Mouse (Mus musculus): ENCODE measurements around the gene Il16. TPM values are rescaled to one million over a fixed set of nuclear protein-coding genes. Genes with fewer than 3 reads are reported as not detected.
A peak's percentile ranks its signal among the peaks of the same experiment; 100 is the strongest.

Gene Il16
- total RNA-seq (2021) = 1 to 10 TPM; 2.3 to 2.5 TPM
- long read RNA-seq, experiment 1, partial matches to known transcripts = 1 of 3 reads
- long read RNA-seq, experiment 1, other reads (novel, unspliced or antisense) = 1 of 3 reads
- long read RNA-seq, experiment 2 = 0 reads

- DNase-seq (ENCODE audit: low spot score in 2 of 2) = no peak
Observed at GRCm38 (mm10) chr7:83745413-83746106, at the start of gene Il16. TSS of gene Il16 (minus strand) at chr7:83745726.

- DNase-seq (ENCODE audit: low spot score in 2 of 2) = no peak
Observed at GRCm38 (mm10) chr7:83794705-83795104, 49.2 kb upstream of the Il16 start, which contains the start of gene Cfap161. TSS of gene Cfap161 (minus strand) at chr7:83794880.

DNA sequence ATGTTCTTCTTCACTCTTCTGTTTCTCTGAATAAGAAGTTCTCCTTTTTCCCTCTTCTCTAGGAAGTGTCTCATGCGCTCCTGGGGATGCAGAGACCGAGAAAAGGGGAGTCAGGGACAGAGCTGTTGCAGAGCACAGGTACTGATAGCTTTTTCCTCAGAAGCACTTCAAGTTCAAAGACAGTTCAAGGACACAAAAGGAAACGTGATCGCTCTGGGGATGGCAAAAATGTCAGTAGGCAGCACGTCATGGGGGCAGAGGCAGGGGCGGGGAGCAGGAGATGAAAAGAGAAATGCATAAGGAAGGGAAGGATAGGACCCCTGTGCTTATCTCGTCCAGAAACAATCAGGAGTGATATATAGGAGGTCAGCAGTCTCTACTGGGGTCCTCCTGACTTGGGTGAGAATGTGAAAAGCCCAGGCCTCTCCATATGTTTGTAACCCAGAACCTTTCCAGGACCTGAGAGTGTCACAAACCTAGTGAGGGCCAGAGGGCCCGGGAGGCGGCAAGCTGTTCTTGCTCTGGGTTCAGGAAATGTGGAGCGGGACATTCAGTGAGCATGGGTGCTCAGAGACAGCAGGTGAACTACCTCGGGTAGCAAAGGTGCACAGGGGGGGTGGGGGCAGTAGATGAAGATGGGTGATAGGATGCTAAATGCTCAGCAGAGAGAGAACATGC is 48.6 kb upstream of the Il16 start:
- DNase-seq (ENCODE audit: low spot score in 2 of 2) = no peak

DNA sequence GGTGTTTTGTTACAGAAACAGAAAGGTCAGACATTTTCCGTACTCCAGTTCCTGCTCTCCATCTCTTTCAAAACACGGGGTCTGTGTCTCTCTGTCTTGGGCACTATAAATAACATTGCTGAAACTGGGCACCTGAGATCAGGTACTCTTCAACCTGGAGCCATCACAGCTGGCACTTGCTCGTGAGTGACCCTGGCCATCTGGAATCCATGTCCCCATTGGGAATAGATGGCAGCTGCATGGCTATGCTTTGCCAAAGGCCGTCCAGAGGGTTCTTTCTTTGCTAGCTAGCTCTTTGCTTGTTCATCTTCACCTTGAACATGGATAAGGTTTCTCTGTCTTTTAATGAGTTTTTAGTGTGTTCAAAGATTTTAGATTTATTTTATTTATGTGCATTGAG is 35.4 kb upstream of the Il16 start:
- DNase-seq (ENCODE audit: low spot score in 2 of 2) = no peak

DNA sequence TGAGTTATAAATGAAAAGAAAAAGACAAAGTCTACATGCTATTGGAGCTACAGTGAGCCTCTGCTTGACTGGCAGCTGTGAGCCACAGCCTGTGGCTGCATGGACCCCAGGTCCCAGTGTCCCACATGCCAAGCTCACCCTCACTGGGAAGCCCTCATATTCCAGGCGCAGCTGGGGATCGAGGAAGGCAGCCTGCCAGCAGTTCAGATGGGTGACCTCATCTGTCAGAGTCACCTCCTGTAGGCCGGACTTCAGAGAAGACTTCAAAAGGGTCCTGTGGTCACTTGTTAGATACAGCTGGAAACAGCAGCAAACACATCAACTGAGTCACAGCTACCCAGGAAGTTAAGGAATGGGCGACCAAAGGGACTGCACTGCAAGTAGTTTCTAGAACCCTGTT is 34.5 kb upstream of the Il16 start:
- no peak for DNase-seq (ENCODE audit: low spot score in 2 of 2)

GRCm38 (mm10) chr7:83779028-83779427 is 33.5 kb upstream of the Il16 start:
- DNase-seq (ENCODE audit: low spot score in 2 of 2) = no peak

DNA sequence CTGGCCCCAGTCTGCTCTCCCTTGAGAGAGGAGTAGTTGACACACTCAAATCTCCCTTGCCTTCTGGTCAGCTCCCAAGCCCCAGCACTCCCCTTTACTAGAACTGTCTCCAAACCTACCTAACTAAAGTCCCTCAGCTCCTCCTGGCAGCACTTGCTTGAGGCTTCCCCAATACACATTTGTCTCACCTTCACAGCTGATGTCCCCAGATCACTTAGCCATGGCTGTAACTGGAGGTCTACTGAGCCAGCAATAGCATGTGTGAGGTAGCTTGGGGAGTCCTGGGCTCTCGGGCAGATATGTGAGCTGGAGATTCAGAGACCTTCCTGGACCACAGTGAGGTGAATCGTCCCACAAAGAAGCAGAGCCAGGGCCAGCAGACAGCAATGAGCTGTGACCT is 33.0 kb upstream of the Il16 start:
- DNase-seq (ENCODE audit: low spot score in 2 of 2) = no peak

DNA sequence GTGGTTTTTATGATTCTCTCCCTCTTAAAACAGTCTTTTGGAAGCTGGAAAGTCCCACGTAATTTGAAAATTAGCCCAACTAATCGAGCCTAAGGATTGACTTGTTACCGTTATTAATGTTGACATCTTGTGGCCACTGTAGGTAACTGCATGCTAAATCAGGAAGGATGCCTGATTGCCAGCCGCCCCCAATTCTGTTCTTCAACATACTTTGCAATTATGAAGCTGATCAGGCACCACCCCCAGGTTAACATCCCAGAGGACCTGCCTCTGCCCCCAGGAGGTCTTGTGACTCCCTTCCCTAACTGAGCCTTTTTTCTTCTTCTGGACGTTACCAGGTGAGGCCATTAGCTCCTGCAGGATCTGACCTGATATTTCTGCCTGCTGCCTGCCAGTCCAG is 29.2 kb upstream of the Il16 start:
- DNase-seq (ENCODE audit: low spot score in 2 of 2) = peak; percentile 6

GRCm38 (mm10) chr7:83763674-83764073 is 18.1 kb upstream of the Il16 start:
- DNase-seq (ENCODE audit: low spot score in 2 of 2) = no peak

DNA sequence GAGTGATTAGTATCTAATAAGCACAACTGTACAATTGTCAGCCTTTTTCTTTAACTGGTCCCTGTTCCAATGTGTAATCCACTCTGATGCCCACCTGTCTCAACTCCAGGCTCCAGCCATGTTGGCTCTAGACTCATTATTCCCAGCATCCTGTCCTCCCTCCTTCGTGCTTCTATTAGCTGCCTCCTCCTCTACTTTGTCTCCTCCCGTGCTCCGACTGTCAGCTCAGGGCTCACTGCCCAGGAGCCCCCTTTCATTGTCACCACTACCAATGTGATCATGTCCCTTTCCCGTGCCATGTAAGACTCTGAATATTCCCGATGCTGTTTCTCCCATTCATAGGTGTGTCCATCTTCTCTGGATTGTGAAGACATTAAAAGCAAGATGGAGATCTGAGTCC is 16.8 kb upstream of the Il16 start:
- no peak for DNase-seq (ENCODE audit: low spot score in 2 of 2)

DNA sequence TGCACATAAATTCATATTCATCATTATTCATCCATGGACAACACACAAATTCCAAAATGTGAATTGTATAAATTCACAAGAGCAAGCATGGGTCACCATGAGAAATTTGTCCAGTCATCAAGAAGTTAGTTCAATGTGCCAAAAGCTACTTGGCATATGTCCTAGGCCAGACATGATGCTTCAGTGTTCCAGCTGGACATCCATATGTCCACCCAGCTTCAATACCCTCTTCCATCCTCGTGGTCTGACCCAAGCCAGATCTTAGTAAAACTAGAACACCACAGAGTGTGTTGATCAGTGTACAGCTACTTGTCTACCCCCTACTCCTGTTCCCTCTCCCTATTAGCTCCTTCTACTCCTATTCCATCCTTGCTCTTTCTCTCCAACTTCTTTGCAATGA is 5.5 kb upstream of the Il16 start:
- DNase-seq (ENCODE audit: low spot score in 2 of 2) = no peak

DNA sequence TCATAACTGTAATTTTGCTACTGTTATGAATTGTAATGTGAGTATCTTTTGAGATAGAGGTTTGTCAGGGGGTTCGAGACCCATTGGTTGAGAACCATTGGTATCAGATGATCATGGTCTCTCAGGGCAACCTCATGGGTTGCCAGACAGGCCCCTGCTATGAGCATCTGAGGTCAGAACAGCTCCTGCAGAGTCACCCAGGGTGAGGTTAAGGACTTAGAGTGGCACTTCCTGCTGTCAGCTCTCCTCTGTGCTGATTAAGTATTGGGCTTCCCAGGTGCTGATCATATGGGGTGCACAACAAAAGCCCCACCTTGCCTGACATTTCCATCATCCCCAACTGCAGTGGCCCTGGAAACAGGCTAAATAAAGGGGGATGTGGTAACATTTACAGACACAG is 2.9 kb upstream of the Il16 start:
- DNase-seq (ENCODE audit: low spot score in 2 of 2) = no peak

GRCm38 (mm10) chr7:83746107-83746687 is 671 bp upstream of the Il16 start:
- no peak for DNase-seq (ENCODE audit: low spot score in 2 of 2)

DNA sequence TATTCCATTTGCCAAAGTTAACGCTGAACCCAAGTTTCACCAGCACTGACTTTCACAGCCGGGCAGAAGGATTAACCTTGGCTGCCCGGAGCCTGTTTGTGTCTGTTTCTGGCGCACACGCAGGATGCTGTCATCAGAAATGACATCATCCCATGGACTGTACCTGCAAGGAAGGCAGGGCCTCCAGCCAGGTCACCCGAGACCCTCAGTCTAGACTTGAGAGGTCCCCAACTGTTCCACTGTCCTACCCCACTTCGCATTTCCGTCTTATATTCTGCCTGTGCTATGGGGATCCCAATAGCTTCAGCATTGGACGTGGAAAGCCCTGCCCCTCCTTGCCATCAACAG is 487 bp downstream of the Il16 start:
- no peak for DNase-seq (ENCODE audit: low spot score in 2 of 2)

GRCm38 (mm10) chr7:83744250-83744649 is 1.3 kb downstream of the Il16 start:
- no peak for DNase-seq (ENCODE audit: low spot score in 2 of 2)

DNA sequence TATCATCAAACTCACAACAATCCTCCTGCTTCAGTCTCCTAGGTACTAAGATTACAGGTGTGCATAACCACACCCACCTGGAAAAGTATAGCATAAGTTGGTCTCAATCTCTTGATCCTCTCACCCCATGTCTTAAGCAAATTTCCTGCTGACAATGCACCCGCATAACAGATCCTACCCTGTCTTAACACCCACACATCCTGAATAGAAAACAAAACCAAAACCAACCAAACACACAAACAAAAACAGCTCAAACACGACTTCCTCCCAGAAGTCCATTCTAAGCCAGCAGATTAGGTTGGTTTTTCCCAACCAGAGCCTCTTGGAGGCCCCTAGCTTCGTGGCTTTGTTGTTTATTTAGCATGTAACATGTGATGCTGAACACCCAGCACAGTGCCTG is 2.8 kb downstream of the Il16 start:
- no peak for DNase-seq (ENCODE audit: low spot score in 2 of 2)

DNA sequence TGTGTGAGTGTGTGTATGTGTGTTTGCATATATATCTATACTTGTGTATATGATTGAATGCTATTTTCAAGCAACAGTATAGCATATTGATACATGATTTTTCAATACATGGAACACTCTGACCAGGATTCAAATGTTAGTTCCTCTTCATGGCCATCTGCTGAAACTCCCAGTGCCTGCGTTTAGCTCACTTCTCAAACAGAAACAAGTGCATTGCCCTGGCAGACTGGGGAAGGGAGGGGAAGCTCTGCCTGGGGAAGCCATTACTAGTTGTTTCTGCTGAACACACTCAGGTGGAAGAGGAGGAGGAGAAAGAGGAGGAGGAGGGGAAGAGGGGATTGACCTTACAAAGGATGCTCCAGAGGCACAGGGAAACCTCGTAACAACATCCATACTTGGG is 3.5 kb downstream of the Il16 start:
- DNase-seq (ENCODE audit: low spot score in 2 of 2) = no peak

GRCm38 (mm10) chr7:83739680-83740310 is 5.7 kb downstream of the Il16 start:
- no peak for DNase-seq (ENCODE audit: low spot score in 2 of 2)

DNA sequence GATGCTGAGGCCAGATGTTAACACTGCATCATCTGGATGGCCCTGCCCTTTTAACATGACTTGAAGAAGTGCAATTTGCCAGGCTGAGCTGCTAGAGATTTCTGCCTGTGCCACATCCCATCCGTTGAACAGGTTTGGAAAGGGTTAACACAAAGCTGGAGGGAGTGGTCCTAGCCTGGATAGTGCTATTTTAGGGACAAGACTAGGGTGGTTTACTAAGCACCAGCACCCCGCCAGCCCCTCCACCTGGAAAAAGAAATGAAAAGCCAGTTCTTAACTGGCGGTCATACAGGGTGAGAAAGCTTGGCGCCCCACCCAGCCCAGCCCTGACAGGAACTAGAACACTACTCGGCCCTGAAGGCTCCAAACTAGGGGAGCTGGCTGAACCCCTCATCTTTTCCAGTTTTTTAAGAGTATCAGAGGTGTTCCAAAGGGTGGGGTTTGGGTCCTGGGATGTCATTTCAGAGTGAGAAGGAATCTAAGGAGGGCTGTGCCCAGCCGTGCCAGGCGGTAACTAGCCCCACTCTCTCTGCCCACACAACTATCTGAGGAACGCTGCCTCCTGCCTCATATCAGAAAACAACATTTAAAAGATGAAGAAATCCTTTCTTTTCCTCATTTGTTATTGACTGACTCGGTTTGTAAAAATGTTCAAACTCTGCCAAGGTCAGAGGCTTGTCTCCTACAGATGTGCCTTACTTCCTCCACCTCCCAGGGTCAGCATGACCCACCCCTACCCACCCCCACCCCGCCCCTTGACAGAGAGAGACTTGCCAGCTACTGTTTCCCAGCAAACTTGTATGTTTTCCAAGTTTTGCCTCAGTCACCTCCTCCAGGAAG is 6.7 kb downstream of the Il16 start:
- no peak for DNase-seq (ENCODE audit: low spot score in 2 of 2)

DNA sequence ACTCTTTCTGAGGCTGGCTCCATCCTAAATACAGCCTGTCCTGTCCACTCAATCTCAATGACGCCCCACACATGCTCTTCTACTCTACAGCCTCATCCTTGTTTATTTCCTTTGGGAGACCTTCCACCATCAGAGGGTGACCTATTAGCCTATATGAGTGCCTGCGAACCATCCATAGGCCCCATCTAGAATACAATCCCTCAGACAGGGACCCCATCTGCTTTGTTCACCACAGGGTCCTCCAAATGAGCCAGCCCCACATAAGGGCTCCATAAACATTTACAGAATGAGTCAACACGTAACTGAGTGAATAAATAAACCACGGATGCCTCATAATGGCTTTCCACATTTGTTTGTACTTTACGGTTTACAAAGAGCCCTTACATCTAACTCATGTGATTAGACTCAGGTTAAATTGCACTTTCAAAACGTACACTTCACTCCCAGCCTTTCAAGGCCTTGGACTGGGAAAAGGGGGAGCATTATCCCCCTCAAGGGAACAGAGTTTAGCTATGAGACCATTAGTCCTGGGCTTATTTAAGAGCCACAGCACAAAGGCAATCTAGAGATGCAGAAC is 7.5 kb downstream of the Il16 start:
- DNase-seq (ENCODE audit: low spot score in 2 of 2) = no peak
